Mouse (Mus musculus) heart, postnatal 10 days (tissue): Measurements from ENCODE around the gene Uso1. TPM values are rescaled to one million over a fixed set of nuclear protein-coding genes. Genes with fewer than 3 reads are reported as not detected.
"Not testable (repeated sequence)": the region's sequence is repeated elsewhere in the genome, so short reads cannot be mapped to it uniquely, and the experiment has no call there.

ENCODE experiments used
- DNase-seq, 2 experiments: peaks; one replicate each; pipeline ENCODE4 v3.0.0; 2021
- intact Hi-C: fragments of 180-260 bp; cut with DNase I; formaldehyde crosslinking; loops from one replicate; pipeline ENCODE4 v1.15.1; 2025
- total RNA-seq, 2 experiments: library from RNA; stranded (reverse); gene quantifications; 2 replicates each; pipeline ENCODE4 v1.2.3; 2021

Gene Uso1
- total RNA-seq, 2 experiments from 2014 or later = 42.9 to 46.4 TPM

DNA sequence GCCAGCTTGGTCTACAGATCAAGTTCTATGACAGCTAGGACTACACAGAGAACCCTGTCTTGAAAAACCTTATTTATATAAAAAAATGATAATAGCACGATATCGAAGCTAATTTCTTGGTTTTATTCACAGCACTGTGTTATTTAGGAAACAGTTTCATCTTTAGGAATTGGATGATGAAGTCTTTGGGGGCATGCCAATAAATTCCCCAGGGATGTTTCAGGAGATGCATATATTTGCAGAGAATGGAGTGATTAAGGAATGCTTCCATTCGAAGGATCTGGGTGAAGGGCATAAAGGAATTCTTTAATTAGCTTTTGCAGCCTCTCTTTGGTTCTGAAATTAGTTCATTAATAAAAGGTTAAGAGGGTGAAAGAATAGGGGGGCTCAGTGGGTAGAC is 12.3 kb upstream of the Uso1 start:
- DNase-seq = no peak
- intact Hi-C loops = no loop called here

DNA sequence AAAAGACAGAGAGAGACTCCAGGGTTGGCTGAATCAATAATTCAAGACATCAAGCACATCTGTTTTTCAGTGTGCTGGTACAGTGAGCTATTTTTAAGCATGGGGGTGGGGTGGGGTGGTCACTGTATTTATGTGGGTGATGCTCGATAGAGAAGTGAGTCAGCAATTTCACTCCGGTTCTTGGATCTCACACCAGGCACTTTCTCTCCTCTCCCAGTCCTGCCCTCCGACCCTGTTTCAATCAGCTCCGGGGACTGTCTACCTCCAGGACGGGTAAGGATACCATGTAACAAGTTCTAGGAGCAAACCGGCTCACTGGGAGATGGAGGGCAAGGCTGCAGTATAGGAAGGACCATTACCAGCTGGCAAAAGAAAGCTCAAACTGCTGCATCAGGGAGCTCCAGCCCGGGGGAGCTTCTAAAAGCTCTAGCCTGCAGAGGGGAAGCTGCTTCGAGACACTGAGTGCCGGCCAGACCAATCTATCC is 10.6 kb upstream of the Uso1 start:
- peak in 1 of 2 experiments; percentile 33 for DNase-seq
- intact Hi-C loops = no loop called here

DNA sequence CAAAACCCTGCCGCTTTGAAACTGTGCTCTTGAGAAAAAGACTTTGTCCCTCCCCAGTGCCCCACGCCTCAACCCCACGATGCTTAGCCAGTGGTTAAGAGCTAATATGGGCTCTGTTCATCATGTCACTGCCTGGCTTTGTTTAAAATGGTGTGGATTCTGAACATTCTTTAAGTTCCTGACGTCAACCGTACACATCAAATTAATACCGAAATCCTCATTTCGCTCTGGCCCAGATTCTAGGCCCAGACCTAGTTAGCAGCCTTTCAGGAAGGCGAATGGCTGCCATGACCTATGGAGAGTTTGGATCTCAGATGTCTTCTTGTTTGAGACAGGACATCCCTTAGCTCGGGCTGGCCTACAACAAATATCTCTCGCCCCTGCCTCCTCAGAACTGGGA is 10.0 kb upstream of the Uso1 start:
- intact Hi-C loops = no loop called here
- no peak for DNase-seq

- DNase-seq = peak; percentile 28 to 60
- intact Hi-C loops = no loop called here
Measured at GRCm38 (mm10) chr5:92128570-92128969, 9.2 kb upstream of the Uso1 start.

- intact Hi-C loops = no loop called here
Measured at GRCm38 (mm10) chr5:92129321-92129768, 8.4 kb upstream of the Uso1 start.

GRCm38 (mm10) chr5:92130040-92130682 is 7.6 kb upstream of the Uso1 start:
- intact Hi-C loops = loop anchor here (10.0 kb wide), 1 partner anchor 265 kb away; no protein-coding TSS in a partner anchor
- no peak for DNase-seq

More at GRCm38 (mm10) chr5:92129321-92129768, 8.4 kb upstream of the Uso1 start:
- DNase-seq = no peak

DNA sequence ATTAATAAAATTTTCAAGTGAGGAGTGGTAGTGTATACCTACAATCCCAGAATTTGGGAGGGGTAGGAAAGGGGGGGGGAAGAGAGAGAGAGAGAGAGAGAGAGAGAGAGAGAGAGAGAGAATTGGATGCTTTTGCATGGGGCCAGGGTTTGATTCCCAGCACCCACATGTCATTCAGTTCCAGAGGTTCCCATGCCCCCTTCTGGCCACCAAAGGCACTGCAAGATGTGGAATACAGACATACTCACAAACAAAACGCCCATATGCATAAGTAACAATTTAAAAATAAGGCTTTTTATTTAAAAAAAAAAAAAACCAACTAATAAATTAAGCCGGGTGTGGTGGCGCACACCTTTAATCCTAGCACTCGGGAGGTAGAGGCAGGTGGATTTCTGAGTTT is 5.6 kb upstream of the Uso1 start:
- DNase-seq = no peak
- intact Hi-C loops = loop anchor here (10.0 kb wide), 1 partner anchor 263 kb away; no protein-coding TSS in a partner anchor

DNA sequence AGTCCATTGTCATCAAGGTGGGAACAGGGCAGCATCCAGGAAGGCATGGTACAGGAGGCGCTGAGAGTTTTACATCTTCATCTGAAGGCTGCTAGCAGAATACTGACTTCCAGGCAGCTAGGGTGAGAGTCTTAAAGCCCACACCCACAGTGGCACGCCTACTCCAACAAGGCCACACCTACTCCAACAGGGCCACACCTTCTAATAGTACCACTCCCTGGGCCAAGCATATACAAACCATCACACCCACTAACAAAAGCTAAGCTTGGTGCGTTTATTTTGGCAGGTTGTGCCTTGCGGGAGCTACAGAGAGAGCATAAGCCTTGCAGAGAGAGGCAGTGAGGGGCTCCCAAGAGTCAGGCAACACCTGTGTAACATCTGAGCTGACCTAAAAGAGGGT is 4.7 kb upstream of the Uso1 start:
- intact Hi-C loops = loop anchor here (10.0 kb wide), 1 partner anchor 262 kb away; no protein-coding TSS in a partner anchor
- not testable (repeated sequence) for DNase-seq

DNA sequence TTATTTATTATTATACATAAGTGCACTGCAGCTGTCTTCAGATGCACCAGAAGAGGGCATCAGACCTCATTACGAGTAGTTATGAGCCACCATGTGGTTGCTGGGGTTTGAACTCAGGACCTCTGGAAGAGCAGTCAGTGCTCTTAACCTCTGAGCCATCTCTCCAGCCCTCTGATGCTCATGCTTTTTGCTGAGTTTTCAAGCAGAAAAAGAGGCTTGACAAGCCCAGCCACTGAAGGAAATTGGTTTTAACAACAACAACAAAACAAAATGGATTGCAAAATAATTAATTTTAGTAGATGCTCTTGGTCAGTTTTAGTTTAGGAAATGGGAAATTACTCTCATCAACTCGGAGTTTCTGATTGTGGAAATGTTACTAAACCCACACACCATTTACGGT is 2.8 kb upstream of the Uso1 start:
- no peak for DNase-seq
- intact Hi-C loops = loop anchor here (10.0 kb wide), 1 partner anchor 260 kb away; no protein-coding TSS in a partner anchor

- DNase-seq = no peak
- intact Hi-C loops = loop anchor here (10.0 kb wide), 1 partner anchor 258 kb away; no protein-coding TSS in a partner anchor
Measured at GRCm38 (mm10) chr5:92136536-92137238, 1.1 kb upstream of the Uso1 start.

DNA sequence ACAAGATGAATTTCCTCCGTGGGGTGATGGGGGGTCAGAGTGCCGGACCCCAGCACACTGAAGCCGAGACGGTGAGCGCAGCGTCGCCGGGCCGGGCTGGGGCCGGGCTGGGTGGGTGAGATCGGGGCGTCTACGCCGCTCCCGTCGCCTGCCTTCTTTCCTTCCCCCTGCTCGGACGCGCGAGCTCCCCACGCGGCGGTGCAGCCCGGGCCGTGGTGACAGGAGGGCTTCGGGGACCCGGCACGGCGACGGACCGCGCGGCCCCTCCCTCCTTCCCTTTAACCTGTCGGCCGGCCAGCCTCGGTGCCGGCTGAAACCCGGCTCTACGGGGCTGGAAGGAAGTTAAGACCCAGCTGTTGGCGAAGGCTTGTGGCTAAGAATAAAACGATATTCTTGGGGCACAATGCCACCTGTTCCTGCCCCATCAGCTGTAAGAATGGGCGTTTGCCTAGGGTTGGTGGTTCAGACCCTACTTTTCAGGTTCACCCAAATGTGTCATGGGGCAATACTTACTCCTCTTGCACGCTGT is 419 bp downstream of the Uso1 start:
- intact Hi-C loops = loop anchor here (10.0 kb wide), 1 partner anchor 257 kb away; no protein-coding TSS in a partner anchor
- DNase-seq = peak; percentile 57 to 72

DNA sequence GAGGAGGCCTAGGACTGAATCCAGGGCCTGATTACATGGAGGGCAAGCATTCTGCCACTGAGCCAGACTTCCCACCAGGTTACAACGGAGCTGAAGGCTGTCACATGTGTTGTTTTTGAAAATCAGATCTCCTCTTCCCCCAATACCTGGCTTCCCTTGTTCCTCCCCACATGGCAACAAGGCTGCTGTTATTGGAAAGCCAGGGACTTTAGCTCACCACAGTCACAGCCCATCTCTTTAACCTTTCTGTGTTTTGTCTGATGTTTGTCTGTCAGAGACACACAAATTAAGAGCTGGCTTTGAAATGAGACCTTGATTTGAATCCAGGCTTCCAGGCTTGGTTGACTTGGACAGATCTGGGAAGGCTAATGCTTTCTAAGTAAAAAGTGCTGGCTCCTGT is 1.5 kb downstream of the Uso1 start:
- intact Hi-C loops = loop anchor here (10.0 kb wide), 1 partner anchor 256 kb away; no protein-coding TSS in a partner anchor
- DNase-seq = no peak

- DNase-seq = no peak
Measured at GRCm38 (mm10) chr5:92141696-92142095, 4.0 kb downstream of the Uso1 start.

GRCm38 (mm10) chr5:92142481-92142880 is 4.7 kb downstream of the Uso1 start:
- no peak for DNase-seq
- intact Hi-C loops = no loop called here

More at GRCm38 (mm10) chr5:92141696-92142095, 4.0 kb downstream of the Uso1 start:
- intact Hi-C loops = no loop called here

- intact Hi-C loops = no loop called here
- DNase-seq = no peak
Measured at GRCm38 (mm10) chr5:92143665-92144064, 5.9 kb downstream of the Uso1 start.

GRCm38 (mm10) chr5:92144954-92145708 is 7.4 kb downstream of the Uso1 start:
- DNase-seq = no peak
- intact Hi-C loops = no loop called here

DNA sequence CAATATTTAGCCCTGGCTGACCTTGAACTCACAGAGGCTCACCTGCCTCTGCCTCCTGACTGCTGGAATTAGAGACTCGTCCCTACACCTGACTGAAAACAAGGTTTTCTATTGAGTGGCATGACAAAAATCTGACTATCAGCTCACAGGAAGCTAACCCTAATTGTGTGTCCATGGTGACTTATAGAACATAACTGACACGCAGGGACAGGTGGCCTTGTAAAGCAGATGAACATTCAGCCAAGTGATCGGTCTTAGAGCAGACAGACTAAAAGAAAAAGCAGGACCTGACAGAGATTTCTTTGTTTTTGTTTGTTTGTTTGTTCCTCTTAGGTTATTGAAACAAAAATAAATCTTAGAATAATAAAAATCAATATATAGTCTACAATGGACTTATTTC is 10.5 kb downstream of the Uso1 start:
- intact Hi-C loops = no loop called here
- DNase-seq = no peak

DNA sequence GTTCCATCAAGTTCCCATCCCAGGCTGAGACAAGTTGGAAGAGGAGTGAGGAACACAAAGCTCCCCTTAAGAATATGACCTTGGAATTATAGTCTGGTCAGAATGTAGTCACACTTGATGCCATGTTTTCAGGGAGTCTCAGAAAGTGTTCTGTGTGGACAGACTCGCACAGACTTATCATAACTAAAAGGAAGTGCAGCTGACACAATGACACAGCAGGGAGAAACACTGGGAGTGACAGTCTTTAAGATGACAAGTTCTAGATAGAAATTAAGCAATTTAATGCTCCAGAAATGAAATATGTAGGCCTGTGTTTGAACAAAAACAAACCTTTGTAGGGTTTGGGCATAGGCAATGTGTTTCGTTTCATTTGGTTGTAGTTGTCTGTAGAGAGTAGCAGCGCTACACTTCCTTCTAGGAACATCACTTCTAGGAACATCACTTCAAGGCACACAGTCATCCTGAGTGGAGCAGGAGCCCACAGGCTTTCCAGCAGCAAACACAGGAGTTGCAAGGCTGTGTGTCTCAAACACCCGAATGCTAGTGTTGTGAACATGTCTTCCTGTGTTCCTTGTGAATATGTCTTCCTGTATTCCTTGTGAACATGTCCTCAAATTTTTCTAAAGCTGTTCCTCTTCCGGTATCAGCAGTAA is 11.7 kb downstream of the Uso1 start:
- DNase-seq = no peak
- intact Hi-C loops = no loop called here

DNA sequence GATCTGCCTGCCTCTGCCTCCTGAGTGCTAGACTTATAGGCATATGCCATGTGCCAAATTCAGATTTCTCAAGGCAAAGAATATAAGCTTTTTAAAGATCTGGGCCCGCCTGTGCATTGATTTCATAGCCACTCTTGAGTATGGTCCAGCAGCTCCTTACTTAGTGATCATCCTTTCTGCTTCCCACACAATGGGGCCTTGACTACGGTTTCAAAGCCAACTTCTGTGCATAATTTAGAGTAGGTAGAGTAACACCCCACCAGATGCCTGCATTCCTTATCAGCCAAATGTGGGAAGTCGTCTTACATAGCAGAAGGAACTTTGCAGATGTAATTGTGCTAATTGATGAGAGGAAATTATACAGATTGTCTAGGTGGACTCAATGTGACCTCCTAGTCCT is 17.1 kb downstream of the Uso1 start:
- intact Hi-C loops = no loop called here
- DNase-seq = no peak

DNA sequence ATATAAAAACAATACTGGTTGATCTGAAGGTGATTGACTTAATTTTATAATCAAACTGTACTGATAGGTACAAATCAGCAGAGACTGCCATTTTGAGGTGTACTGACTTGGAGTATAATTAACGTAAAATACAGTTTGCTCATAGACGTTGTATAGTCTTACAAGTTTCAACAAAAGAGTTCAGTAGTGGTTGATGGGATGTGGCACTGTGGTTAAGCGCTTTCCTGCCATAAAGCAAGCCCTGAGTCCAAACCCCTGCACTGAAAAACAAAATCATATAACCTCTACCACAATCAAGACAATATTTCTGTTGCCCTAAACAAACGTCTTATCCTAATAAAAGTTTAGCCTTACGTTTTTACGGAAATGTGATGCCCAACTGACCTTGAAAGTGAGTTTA is 28.2 kb downstream of the Uso1 start:
- no peak for DNase-seq
- intact Hi-C loops = no loop called here
